Mouse (Mus musculus) neural tube, embryonic 14.5 days (tissue): ENCODE results near the gene Slc39a8. TPM values are rescaled to one million over a fixed set of nuclear protein-coding genes. Genes with fewer than 3 reads are reported as not detected.

Experiments
- ATAC-seq: fragments of 200-750 bp; cut with Nextera tagmentation; 2 replicates; pipeline ENCODE4 v1.8.0; 2017; ENCODE audit warnings: low read depth, mild to moderate bottlenecking, moderate TSS enrichment, moderate library complexity
- H3K27ac ChIP-seq: fragments of 300-500 bp; sonication (generic); 2 replicates; pipeline ENCODE4 v1.5.1; 2014; ENCODE audit warnings: low read depth, mild to moderate bottlenecking, control low read depth, low read length, moderate library complexity, mixed read lengths
- H3K27me3 ChIP-seq: fragments of 300-500 bp; sonication (generic); 2 replicates; pipeline ENCODE4 v1.6.1; 2014; ENCODE audit warnings: low read length; ENCODE audit not compliant: control insufficient read depth, insufficient read depth
- H3K36me3 ChIP-seq: fragments of 300-500 bp; sonication (generic); 2 replicates; pipeline ENCODE4 v1.6.1; 2014; ENCODE audit warnings: low read length, mixed read lengths; ENCODE audit not compliant: control insufficient read depth, insufficient read depth
- H3K4me1 ChIP-seq: fragments of 300-500 bp; sonication (generic); 2 replicates; pipeline ENCODE4 v1.6.1; 2014; ENCODE audit warnings: low read length; ENCODE audit not compliant: control insufficient read depth, insufficient read depth
- H3K4me2 ChIP-seq: fragments of 300-500 bp; sonication (generic); 2 replicates; pipeline ENCODE4 v1.6.1; 2014; ENCODE audit warnings: mild to moderate bottlenecking, low read depth, low read length, control low read depth
- H3K4me3 ChIP-seq: fragments of 300-500 bp; sonication (generic); 2 replicates; pipeline ENCODE4 v1.5.1; 2014; ENCODE audit warnings: low read depth, low read length, control low read depth, mixed read lengths
- H3K9ac ChIP-seq: fragments of 300-500 bp; sonication (generic); replicated peaks from 2 replicates; pipeline ENCODE4 v1.6.1; 2014; ENCODE audit warnings: low read depth, mild to moderate bottlenecking, control low read depth, low read length, mixed read lengths
- H3K9me3 ChIP-seq: fragments of 300-500 bp; sonication (generic); 2 replicates; pipeline ENCODE4 v1.6.1; 2016; ENCODE audit warnings: low read length; ENCODE audit not compliant: control insufficient read depth
- WGBS: fragments of 180-500 bp; shearing (Covaris S2); extraction: QIAGEN DNeasy Blood & Tissue Kit; methylation state at CpG from one replicate; pipeline ENCODE4 v1.1.7; 2014; 5-methylcytosine and 5-hydroxymethylcytosine counted together
- polyA plus RNA-seq: library from polyadenylated mRNA; unstranded; fragments of >200 nt; fragmentation: Nextera tagmentation; extraction: Ambion mirVana; gene quantifications from 2 replicates; pipeline ENCODE4 v1.2.1, GENCODE M21; 2014

The Slc39a8 gene
- polyA plus RNA-seq, 1 experiment from 2014 or later: 8.3 TPM

GRCm38 (mm10) chr3:135886659-135887027 lies 61.6 kb downstream of the Slc39a8 start:
- ATAC-seq: peak; percentile 74
- Histone ChIP-seq H3K4me2 (no peak overlapping the region), H3K9ac (no peak overlapping the region), H3K4me1 (no peaks in the 10 kb centered on the region), H3K36me3 (no peaks in the 10 kb centered on the region), H3K27ac (no peak overlapping the region), H3K4me3 (no peak overlapping the region), H3K27me3 (no peaks in the 10 kb centered on the region), H3K9me3 (no peaks in the 10 kb centered on the region)
- 39% methylated on average over 12 of the region's 12 CpGs for WGBS

DNA sequence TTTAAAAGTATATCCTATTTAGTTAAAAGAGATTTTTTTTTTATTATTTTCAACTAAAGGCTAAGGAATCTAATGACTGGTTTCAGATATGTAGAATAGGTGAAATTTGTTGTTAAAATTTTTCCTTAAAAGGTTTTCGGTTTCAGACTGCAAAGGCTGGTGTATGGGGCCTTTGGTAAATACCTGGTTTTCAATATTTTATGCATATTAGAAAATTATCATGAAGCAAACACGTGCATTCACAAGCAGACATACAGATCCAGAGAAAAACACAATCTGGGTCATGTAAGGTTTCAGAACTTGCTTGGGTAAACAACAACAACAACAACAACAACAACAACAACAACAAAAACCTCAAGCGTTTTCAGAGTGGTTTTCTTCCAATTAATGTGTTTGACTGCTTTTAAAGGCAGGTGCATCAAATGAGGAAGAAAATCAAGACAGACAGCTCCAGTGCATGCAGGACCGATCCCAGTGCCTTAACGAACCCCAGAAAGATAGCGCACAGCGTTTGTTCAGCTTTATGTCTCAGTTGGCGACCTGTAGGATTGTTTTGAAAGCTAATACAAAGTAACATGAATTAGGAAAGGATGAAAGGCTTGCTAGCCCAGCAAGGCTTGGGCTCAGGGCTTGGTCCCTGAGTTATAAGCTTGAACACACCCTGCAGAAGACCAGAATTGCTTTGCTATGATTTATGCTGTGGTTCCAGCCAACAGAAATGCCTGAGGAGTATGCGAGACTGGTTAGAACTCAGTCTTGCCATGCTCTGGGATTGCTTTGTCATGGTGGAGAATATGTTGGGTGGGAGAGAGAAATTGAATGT lies 62.2 kb downstream of the Slc39a8 start:
- peak; percentile 46; the same call in 1 of the 2 replicates for ATAC-seq
- WGBS: 61% methylated on average over 9 of the region's 9 CpGs
- Histone ChIP-seq H3K4me3 (no peak overlapping the region), H3K4me2 (no peak overlapping the region), H3K9me3 (no peaks in the 10 kb centered on the region), H3K36me3 (no peaks in the 10 kb centered on the region), H3K9ac (no peak overlapping the region), H3K27ac (no peak overlapping the region), H3K27me3 (no peaks in the 10 kb centered on the region), H3K4me1 (no peaks in the 10 kb centered on the region)

- Histone ChIP-seq H3K27ac (no peak overlapping the region), H3K4me3 (no peak overlapping the region), H3K36me3 (no peaks in the 10 kb centered on the region), H3K9me3 (no peaks in the 10 kb centered on the region), H3K27me3 (no peaks in the 10 kb centered on the region), H3K9ac (no peak overlapping the region), H3K4me2 (no peak overlapping the region), H3K4me1 (no peaks in the 10 kb centered on the region)
- WGBS: 30% methylated on average over 5 of the region's 5 CpGs
- ATAC-seq: peak; percentile 79
Observed at GRCm38 (mm10) chr3:135887856-135888155, 62.7 kb downstream of the Slc39a8 start.

DNA sequence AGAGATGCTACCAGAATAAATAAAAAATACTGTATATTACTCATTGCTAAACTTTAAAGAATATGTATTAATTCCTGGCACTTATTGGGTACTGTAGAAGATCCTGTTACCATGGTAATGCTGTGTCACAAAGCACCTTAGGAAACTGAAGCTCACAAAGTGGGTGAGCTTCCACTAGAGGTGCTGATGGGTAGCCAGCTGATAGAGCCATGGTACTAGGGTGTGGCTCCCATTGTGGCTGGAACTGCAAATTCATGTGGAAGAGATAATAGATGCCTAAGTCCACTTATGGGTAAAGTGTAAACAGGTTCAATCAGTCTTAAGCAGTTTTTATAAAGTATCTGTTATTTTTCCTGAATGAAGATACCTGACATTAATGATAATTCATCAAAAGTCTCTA lies 64.3 kb downstream of the Slc39a8 start:
- no peak for ATAC-seq

DNA sequence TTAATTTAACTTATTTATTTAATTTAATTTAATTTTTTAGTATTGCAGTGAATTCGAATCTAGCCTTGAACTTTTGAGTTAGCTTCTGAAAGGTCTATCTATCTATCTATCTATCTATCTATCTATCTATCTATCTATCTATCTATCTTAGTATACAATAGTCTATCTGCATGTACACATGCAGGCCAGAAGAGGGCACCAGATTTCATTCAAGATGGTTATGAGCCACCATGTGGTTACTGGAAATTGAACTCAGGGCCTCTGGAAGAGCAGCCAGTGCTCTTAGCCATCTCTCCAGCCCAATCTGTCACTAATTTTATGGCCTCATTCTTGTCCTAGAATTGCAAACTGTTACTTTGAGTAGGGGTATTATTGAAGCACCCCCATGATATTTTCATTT lies 78.3 kb downstream of the Slc39a8 start:
- H3K4me2 ChIP-seq: no peak overlapping the region
- no peak for ATAC-seq
- 83% methylated on average over 1 of the region's 1 CpGs for WGBS

More for the DNA sequence above, 64.3 kb downstream of the Slc39a8 start:
- no peak overlapping the region for H3K4me2 ChIP-seq
- H3K36me3 ChIP-seq: no peaks in the 10 kb centered on the region
- no peaks in the 10 kb centered on the region for H3K4me1 ChIP-seq
- H3K9me3 ChIP-seq: no peaks in the 10 kb centered on the region
- H3K27me3 ChIP-seq: no peaks in the 10 kb centered on the region
- H3K27ac ChIP-seq: no peak overlapping the region
- H3K9ac ChIP-seq: no peak overlapping the region
- no peak overlapping the region for H3K4me3 ChIP-seq

GRCm38 (mm10) chr3:135904881-135905280 lies 79.8 kb downstream of the Slc39a8 start:
- no peaks in the 10 kb centered on the region for H3K9me3 ChIP-seq
- H3K4me1 ChIP-seq: no peaks in the 10 kb centered on the region
- no peak overlapping the region for H3K9ac ChIP-seq
- no peak overlapping the region for H3K4me2 ChIP-seq
- H3K36me3 ChIP-seq: no peaks in the 10 kb centered on the region
- ATAC-seq: no peak
- H3K27ac ChIP-seq: no peak overlapping the region
- no peaks in the 10 kb centered on the region for H3K27me3 ChIP-seq
- H3K4me3 ChIP-seq: no peak overlapping the region
- 75% methylated on average over 6 of the region's 6 CpGs for WGBS

More for the DNA sequence above, 78.3 kb downstream of the Slc39a8 start:
- H3K4me3 ChIP-seq: no peak overlapping the region
- no peak overlapping the region for H3K27ac ChIP-seq
- H3K9me3 ChIP-seq: no peaks in the 10 kb centered on the region
- H3K4me1 ChIP-seq: no peaks in the 10 kb centered on the region
- H3K36me3 ChIP-seq: no peaks in the 10 kb centered on the region
- H3K9ac ChIP-seq: no peak overlapping the region
- H3K27me3 ChIP-seq: no peaks in the 10 kb centered on the region

GRCm38 (mm10) chr3:135905729-135906128 lies 80.7 kb downstream of the Slc39a8 start:
- Histone ChIP-seq H3K9me3 (no peaks in the 10 kb centered on the region), H3K27me3 (no peaks in the 10 kb centered on the region), H3K4me1 (no peaks in the 10 kb centered on the region), H3K27ac (no peak overlapping the region), H3K4me2 (no peak overlapping the region), H3K9ac (no peak overlapping the region), H3K36me3 (no peaks in the 10 kb centered on the region), H3K4me3 (no peak overlapping the region)
- 77% methylated on average over 1 of the region's 1 CpGs for WGBS
- no peak for ATAC-seq

DNA sequence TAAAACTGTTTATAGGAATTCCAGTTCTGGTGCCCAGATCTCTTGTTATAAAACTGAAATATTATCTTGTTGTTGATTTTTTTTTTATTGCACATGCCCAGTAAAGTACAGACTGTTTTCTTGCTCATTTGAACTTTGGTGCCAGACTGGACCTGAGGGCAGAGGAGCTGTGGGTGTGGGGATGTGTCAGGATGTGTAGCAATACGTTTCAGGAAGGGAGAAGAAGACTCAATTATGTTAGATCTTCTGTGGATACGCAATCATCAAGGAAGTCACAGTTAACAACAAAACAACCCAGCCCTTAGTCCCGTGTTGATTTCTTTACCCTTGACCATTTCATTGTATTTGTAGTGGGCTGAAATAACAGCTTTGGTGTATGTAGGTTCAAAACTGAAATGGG lies 81.9 kb downstream of the Slc39a8 start:
- no peak overlapping the region for H3K4me2 ChIP-seq
- no peak for ATAC-seq
- no peak overlapping the region for H3K4me3 ChIP-seq
- no peaks in the 10 kb centered on the region for H3K27me3 ChIP-seq
- H3K27ac ChIP-seq: no peak overlapping the region
- 66% methylated on average over 3 of the region's 3 CpGs for WGBS
- H3K9me3 ChIP-seq: no peaks in the 10 kb centered on the region
- H3K36me3 ChIP-seq: no peaks in the 10 kb centered on the region
- H3K9ac ChIP-seq: no peak overlapping the region
- H3K4me1 ChIP-seq: no peaks in the 10 kb centered on the region

DNA sequence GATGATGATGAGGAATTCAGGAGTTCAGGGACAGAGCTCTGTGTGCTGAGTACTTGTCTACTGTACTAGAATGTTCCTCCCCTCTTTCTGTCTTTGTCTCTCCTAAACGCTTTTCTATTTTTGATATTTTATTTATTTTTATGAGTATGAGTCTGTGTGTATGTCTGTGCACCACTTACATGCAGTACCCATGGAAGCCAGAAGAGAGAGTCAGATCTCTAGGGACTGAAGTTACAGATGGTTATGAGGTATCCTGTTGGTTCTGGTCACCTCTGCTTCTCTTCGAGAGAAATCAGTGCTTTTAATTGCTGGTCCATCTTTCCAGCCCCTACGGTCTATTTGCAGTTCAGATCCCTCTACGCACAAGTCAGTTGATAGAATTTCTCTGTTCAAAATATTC lies 90.9 kb downstream of the Slc39a8 start:
- H3K9ac ChIP-seq: no peak overlapping the region
- WGBS: 95% methylated on average over 4 of the region's 4 CpGs
- no peak overlapping the region for H3K4me2 ChIP-seq
- no peak for ATAC-seq
- no peak overlapping the region for H3K4me3 ChIP-seq
- H3K4me1 ChIP-seq: no peaks in the 10 kb centered on the region
- H3K9me3 ChIP-seq: no peaks in the 10 kb centered on the region
- no peaks in the 10 kb centered on the region for H3K36me3 ChIP-seq
- no peaks in the 10 kb centered on the region for H3K27me3 ChIP-seq
- H3K27ac ChIP-seq: no peak overlapping the region
